Mouse (Mus musculus): ENCODE measurements at regions not wholly inside any gene's neighbourhood (a gene's known extent, or its start where the extent isn't known, plus 50 kb on each side); places are given as distances from the start of the nearest gene placed in this dataset.
"Not testable (repeated sequence)": the region's sequence is repeated elsewhere in the genome, so short reads cannot be mapped to it uniquely, and the experiment has no call there.

GRCm38 (mm10) chr5:60966939-60967338, 841.7 kb upstream of the G6pd2 start:
- intact Hi-C loops (cut with DNase I) = no loop called here
- DNase-seq (ENCODE audit: low spot score in 2 of 2) = no peak

- intact Hi-C loops (cut with DNase I) = no loop called here
- DNase-seq (ENCODE audit: low spot score in 2 of 2) = peak in 1 of 2 experiments; percentile 3
Observed at GRCm38 (mm10) chr5:60969470-60969869, 839.1 kb upstream of the G6pd2 start.

- intact Hi-C loops (cut with DNase I) = no loop called here
- DNase-seq (ENCODE audit: low spot score in 2 of 2) = no peak
Observed at GRCm38 (mm10) chr5:60978693-60979092, 829.9 kb upstream of the G6pd2 start.

- intact Hi-C loops (cut with DNase I) = no loop called here
- DNase-seq (ENCODE audit: low spot score in 2 of 2) = no peak
Observed at GRCm38 (mm10) chr5:60988313-60988712, 820.3 kb upstream of the G6pd2 start.

- intact Hi-C loops (cut with DNase I); DNase-seq (ENCODE audit: low spot score in 2 of 2): not testable (repeated sequence)
Observed at GRCm38 (mm10) chr5:60989330-60989729, 819.3 kb upstream of the G6pd2 start.

- intact Hi-C loops (cut with DNase I) = no loop called here
- no peak for DNase-seq (ENCODE audit: low spot score in 2 of 2)
Observed at GRCm38 (mm10) chr5:60994761-60995523, 813.7 kb upstream of the G6pd2 start.

GRCm38 (mm10) chr5:61035539-61036089, 773.0 kb upstream of the G6pd2 start:
- intact Hi-C loops (cut with DNase I) = no loop called here
- peak; percentile 6 to 18 for DNase-seq (ENCODE audit: low spot score in 2 of 2)

All from left cerebral cortex, postnatal 25 days (tissue).